Mouse (Mus musculus) forebrain, embryonic 12.5 days (tissue): ENCODE data around the gene D430041D05Rik. TPM values are rescaled to one million over a fixed set of nuclear protein-coding genes. Genes with fewer than 3 reads are reported as not detected.

Experiments
- ATAC-seq: fragments of 200-750 bp; cut with Nextera tagmentation; 2 replicates; pipeline ENCODE4 v1.8.0; 2017; ENCODE audit warnings: moderate TSS enrichment; ENCODE audit not compliant: low FRiP score
- H3K27ac ChIP-seq: fragments of 300-500 bp; sonication (generic); 2 replicates; pipeline ENCODE4 v1.5.1; 2016; ENCODE audit warnings: mild to moderate bottlenecking
- H3K27me3 ChIP-seq: fragments of 300-500 bp; sonication (generic); 2 replicates; pipeline ENCODE4 v1.6.1; 2016; ENCODE audit warnings: mild to moderate bottlenecking
- H3K36me3 ChIP-seq: fragments of 300-500 bp; sonication (generic); replicated peaks from 2 replicates; pipeline ENCODE4 v1.6.1; 2016; ENCODE audit warnings: mild to moderate bottlenecking
- H3K4me1 ChIP-seq: fragments of 300-500 bp; sonication (generic); 2 replicates; pipeline ENCODE4 v1.6.1; 2016
- H3K4me2 ChIP-seq: fragments of 300-500 bp; sonication (generic); 2 replicates; pipeline ENCODE4 v1.6.1; 2016; ENCODE audit warnings: mild to moderate bottlenecking, moderate library complexity
- H3K4me3 ChIP-seq: fragments of 300-500 bp; sonication (generic); replicated peaks from 2 replicates; pipeline ENCODE4 v1.5.1; 2016; ENCODE audit warnings: mild to moderate bottlenecking
- H3K9ac ChIP-seq: fragments of 300-500 bp; sonication (generic); 2 replicates; pipeline ENCODE4 v1.6.1; 2016; ENCODE audit warnings: mild to moderate bottlenecking
- H3K9me3 ChIP-seq: fragments of 300-500 bp; sonication (generic); 2 replicates; pipeline ENCODE4 v1.6.1; 2016
- WGBS: fragments of 180-500 bp; shearing (Covaris S2); methylation state at CpG from one replicate; pipeline ENCODE4 v1.1.7; 2016; 5-methylcytosine and 5-hydroxymethylcytosine counted together
- polyA plus RNA-seq: library from polyadenylated mRNA; unstranded; fragments of >200 nt; fragmentation: Nextera tagmentation; extraction: Ambion mirVana; gene quantifications from 2 replicates; pipeline ENCODE4 v1.2.1, GENCODE M21; 2016

The D430041D05Rik gene
- polyA plus RNA-seq, 1 experiment from 2014 or later: 4.5 TPM

DNA sequence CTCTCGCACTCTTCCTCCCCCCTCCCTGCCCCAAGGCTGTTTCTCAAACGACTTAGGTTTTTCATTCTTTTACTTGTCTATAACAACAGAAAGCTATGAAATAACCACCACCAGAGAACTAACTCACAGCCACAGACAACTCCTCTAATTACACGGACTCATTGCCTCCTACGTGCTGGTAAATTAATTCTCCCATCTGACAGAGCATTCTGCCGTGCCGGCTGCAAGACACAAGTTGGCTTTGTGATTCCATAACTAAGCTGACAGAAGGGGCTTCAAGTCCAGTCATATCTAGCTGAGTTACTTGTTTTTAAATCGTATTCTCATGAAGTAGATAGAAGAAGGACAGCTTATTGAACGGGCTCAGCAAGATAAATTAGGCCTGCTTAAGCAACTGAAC, 205.2 kb downstream of the D430041D05Rik start:
- ATAC-seq: no peak
- Histone ChIP-seq H3K4me2 (no peak overlapping the region), H3K4me1 (peaks cover 15% of the 10 kb centered on the region), H3K36me3 (no peaks in the 10 kb centered on the region), H3K9ac (no peak overlapping the region), H3K27ac (no peak overlapping the region), H3K27me3 (no peaks in the 10 kb centered on the region), H3K9me3 (no peaks in the 10 kb centered on the region), H3K4me3 (no peak overlapping the region)
- WGBS: 53% methylated on average over 8 of the region's 8 CpGs

DNA sequence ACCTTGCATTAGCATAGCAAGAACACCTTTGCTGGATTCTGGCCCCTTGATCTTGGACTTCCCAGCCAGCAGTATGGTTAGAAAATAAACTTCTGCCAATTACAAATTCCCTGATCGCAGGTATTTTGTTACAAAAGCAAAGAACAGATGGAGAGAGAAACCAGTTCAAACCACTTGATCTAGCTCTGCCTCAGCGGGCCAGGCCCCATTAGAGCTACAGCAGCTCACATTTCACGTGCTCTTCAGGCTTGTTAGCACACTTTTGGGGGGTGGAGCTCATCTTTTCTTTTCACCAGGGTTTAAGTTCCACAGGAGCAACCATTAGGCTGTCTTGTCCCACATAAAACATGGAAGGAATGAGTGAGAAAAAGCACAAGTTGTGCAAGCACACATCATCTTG, 210.6 kb downstream of the D430041D05Rik start:
- H3K9me3 ChIP-seq: no peaks in the 10 kb centered on the region
- no peaks in the 10 kb centered on the region for H3K27me3 ChIP-seq
- no peak overlapping the region for H3K9ac ChIP-seq
- no peaks in the 10 kb centered on the region for H3K4me1 ChIP-seq
- ATAC-seq: no peak
- H3K4me2 ChIP-seq: no peak overlapping the region
- no peak overlapping the region for H3K27ac ChIP-seq
- 64% methylated on average over 3 of the region's 3 CpGs for WGBS
- no peak overlapping the region for H3K4me3 ChIP-seq
- no peaks in the 10 kb centered on the region for H3K36me3 ChIP-seq

- no peak overlapping the region for H3K4me3 ChIP-seq
- H3K27me3 ChIP-seq: no peaks in the 10 kb centered on the region
- H3K4me1 ChIP-seq: no peaks in the 10 kb centered on the region
- no peaks in the 10 kb centered on the region for H3K9me3 ChIP-seq
- H3K27ac ChIP-seq: no peak overlapping the region
- H3K4me2 ChIP-seq: no peak overlapping the region
- H3K36me3 ChIP-seq: no peaks in the 10 kb centered on the region
- ATAC-seq: no peak
- no peak overlapping the region for H3K9ac ChIP-seq
- 87% methylated on average over 6 of the region's 6 CpGs for WGBS
Measured at GRCm38 (mm10) chr2:104198186-104198585, 212.6 kb downstream of the D430041D05Rik start.

DNA sequence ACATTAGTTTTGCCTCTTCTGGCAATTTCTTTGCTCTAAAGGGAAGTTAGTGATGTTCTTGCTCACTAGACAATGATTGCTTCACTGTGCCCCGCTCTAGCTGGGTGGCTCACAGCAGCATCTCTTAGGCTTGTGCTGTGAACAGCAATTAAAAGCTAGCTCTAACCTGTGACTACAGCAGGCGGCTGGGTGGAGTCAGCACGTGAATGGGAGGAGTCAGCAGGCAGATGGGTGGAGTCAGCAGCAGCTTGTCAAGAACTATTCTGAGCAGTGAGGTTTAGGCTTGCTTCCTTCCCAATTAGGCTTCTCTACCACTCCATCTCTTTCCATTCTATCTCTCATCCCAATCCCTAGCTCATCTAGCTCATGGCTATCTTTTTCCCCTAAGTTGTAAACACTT, 213.5 kb downstream of the D430041D05Rik start:
- Histone ChIP-seq H3K9ac (no peak overlapping the region), H3K27ac (no peak overlapping the region), H3K4me3 (no peak overlapping the region), H3K9me3 (no peaks in the 10 kb centered on the region), H3K36me3 (no peaks in the 10 kb centered on the region), H3K4me1 (no peaks in the 10 kb centered on the region), H3K4me2 (no peak overlapping the region), H3K27me3 (no peaks in the 10 kb centered on the region)
- no peak for ATAC-seq
- 32% methylated on average over 3 of the region's 3 CpGs for WGBS

DNA sequence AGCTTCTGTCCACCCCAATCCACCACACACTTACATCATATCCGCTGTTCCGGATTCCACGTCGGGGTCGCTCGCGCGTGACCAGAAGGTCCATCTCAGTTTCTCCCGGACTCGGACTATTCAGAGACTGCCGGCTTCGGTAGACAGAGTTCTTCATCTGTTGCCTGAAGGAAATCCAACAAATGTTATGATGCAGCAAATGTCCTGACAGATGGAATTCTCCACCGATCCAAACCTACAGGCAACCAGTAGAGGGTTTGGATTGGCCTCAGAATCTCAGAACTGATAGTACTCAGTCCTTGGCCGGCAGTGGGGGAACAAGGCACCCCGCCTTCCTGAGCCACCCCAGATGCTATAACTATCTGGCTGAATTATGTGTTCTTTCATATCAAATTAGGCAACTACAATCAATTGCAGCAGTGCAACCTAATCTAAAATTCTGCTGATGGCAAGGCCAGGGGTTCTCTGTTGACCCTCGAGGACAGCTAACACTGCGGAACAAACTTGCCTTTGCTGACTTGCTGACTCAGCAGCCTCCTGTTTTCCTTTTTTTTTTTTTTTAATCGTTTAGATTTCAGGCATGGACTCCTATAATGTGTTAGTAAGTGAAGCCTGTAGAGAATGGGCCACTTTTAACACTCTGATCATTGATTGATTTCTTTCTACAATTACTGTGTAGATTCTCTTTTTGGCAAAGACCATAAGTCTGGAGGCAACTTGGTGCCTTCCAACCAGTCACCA, 218.2 kb downstream of the D430041D05Rik start:
- Histone ChIP-seq H3K9me3 (no peaks in the 10 kb centered on the region), H3K27me3 (no peaks in the 10 kb centered on the region), H3K4me2 (no peak overlapping the region), H3K36me3 (no peaks in the 10 kb centered on the region), H3K9ac (no peak overlapping the region), H3K4me3 (no peak overlapping the region), H3K4me1 (no peaks in the 10 kb centered on the region), H3K27ac (no peak overlapping the region)
- ATAC-seq: no peak
- WGBS: 94% methylated on average over 18 of the region's 18 CpGs

DNA sequence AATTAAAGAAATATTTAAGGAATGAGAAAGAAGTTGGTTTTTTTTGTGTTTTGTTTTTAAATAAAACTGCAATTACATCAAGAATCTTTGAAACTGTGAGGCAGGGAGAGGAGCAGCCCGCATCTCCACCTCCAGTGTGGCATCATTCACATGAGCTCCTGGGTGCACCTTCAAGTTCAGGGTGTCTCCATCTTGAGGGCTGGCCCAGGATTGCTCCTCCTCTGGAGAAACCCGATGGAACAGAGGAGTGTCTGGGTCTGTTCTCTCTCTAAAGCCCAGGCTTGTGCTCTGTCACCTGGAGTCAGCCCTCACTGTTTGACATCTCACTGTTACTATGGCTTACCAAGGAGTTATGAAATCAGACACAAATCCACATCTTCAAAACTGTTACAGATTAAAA, 219.1 kb downstream of the D430041D05Rik start:
- no peaks in the 10 kb centered on the region for H3K9me3 ChIP-seq
- H3K9ac ChIP-seq: no peak overlapping the region
- no peak overlapping the region for H3K27ac ChIP-seq
- whole genome bisulfite sequencing: 64% methylated on average over 2 of the region's 2 CpGs
- H3K4me2 ChIP-seq: no peak overlapping the region
- H3K36me3 ChIP-seq: no peaks in the 10 kb centered on the region
- no peak for ATAC-seq
- no peak overlapping the region for H3K4me3 ChIP-seq
- no peaks in the 10 kb centered on the region for H3K4me1 ChIP-seq
- H3K27me3 ChIP-seq: no peaks in the 10 kb centered on the region

DNA sequence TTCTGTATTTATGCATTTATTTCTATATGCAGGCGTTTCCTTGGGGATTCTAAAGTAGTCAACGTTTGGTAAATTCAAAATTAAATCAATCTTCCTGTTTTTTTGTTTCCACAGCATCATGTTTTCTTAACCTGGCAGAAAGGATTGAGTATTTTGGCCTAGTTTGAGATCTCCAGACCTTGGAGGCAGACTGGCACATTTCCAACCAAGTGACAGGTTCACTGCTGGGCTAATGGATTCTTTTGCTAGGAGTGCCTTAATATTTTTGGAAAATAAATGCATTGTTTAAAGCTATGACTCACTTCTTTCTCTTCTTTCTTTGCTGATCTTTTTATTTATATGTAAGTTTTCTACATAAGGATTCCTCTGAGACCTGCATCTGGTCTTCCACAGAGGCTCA, 222.0 kb downstream of the D430041D05Rik start:
- Histone ChIP-seq H3K4me3 (no peak overlapping the region), H3K4me2 (no peak overlapping the region), H3K27ac (no peak overlapping the region), H3K9me3 (no peaks in the 10 kb centered on the region), H3K36me3 (no peaks in the 10 kb centered on the region), H3K27me3 (no peaks in the 10 kb centered on the region), H3K4me1 (no peaks in the 10 kb centered on the region), H3K9ac (no peak overlapping the region)
- no peak for ATAC-seq
- WGBS: 72% methylated on average over 2 of the region's 2 CpGs

DNA sequence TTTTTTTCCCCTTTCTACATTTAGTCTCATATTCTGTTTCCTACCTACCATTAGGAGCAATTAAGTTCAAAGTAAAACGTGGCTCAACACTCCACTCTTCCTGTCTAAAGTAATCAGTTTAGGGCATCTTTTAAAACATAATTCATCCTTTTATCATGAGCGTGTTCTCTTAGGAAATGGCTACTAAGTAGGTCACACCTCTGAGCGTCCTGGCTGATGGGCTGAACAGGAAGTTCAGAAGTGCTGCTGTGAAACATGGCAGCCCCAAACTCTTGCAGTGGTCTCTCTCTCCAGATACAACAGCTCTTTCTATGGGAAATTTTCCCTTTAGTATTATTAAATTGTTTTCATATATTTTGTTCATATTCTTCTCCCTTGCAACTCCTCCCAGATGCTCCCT, 223.7 kb downstream of the D430041D05Rik start:
- no peak overlapping the region for H3K9ac ChIP-seq
- no peaks in the 10 kb centered on the region for H3K27me3 ChIP-seq
- no peak for ATAC-seq
- H3K9me3 ChIP-seq: no peaks in the 10 kb centered on the region
- no peak overlapping the region for H3K4me2 ChIP-seq
- no peak overlapping the region for H3K4me3 ChIP-seq
- no peak overlapping the region for H3K27ac ChIP-seq
- no peaks in the 10 kb centered on the region for H3K4me1 ChIP-seq
- 77% methylated on average over 3 of the region's 3 CpGs for WGBS
- H3K36me3 ChIP-seq: no peaks in the 10 kb centered on the region

- Histone ChIP-seq H3K9ac (no peak overlapping the region), H3K27ac (no peak overlapping the region), H3K4me1 (no peaks in the 10 kb centered on the region), H3K27me3 (no peaks in the 10 kb centered on the region), H3K9me3 (no peaks in the 10 kb centered on the region), H3K4me2 (no peak overlapping the region), H3K36me3 (no peaks in the 10 kb centered on the region), H3K4me3 (no peak overlapping the region)
- no peak for ATAC-seq
- 90% methylated on average over 5 of the region's 5 CpGs for WGBS
Measured at GRCm38 (mm10) chr2:104185616-104186015, 225.2 kb downstream of the D430041D05Rik start.

GRCm38 (mm10) chr2:104184296-104184695, 226.5 kb downstream of the D430041D05Rik start:
- no peak for ATAC-seq
- no peak overlapping the region for H3K9ac ChIP-seq
- no peaks in the 10 kb centered on the region for H3K27me3 ChIP-seq
- 85% methylated on average over 4 of the region's 4 CpGs for WGBS
- H3K9me3 ChIP-seq: no peaks in the 10 kb centered on the region
- H3K4me3 ChIP-seq: no peak overlapping the region
- H3K4me2 ChIP-seq: no peak overlapping the region
- no peak overlapping the region for H3K27ac ChIP-seq
- no peaks in the 10 kb centered on the region for H3K4me1 ChIP-seq
- H3K36me3 ChIP-seq: no peaks in the 10 kb centered on the region

GRCm38 (mm10) chr2:104183246-104183845, 227.5 kb downstream of the D430041D05Rik start:
- WGBS: 77% methylated on average over 5 of the region's 5 CpGs
- H3K9ac ChIP-seq: no peak overlapping the region
- H3K27me3 ChIP-seq: no peaks in the 10 kb centered on the region
- H3K4me3 ChIP-seq: no peak overlapping the region
- H3K9me3 ChIP-seq: no peaks in the 10 kb centered on the region
- no peak for ATAC-seq
- no peak overlapping the region for H3K27ac ChIP-seq
- H3K36me3 ChIP-seq: no peaks in the 10 kb centered on the region
- H3K4me1 ChIP-seq: no peaks in the 10 kb centered on the region
- H3K4me2 ChIP-seq: no peak overlapping the region

DNA sequence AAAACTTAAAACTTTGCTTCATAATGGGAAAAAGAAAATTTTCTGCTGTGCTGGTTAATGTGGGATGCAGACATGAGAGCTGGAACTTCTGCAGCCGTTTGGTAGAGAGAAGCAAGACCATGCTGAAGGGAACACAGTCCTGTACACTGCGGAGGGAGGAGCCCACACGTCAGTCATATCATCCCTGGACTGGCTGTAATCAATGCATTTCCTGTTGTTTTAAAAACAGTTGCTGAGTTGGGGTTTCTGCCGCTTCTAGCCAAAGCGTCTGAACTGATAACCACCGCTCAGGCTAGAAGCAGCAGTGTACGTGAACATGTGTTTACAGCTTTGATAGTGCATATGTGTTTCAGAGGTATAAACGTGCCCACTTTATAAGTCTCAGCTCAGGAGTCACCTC, 231.2 kb downstream of the D430041D05Rik start:
- H3K4me2 ChIP-seq: no peak overlapping the region
- no peak overlapping the region for H3K27ac ChIP-seq
- H3K9me3 ChIP-seq: no peaks in the 10 kb centered on the region
- no peaks in the 10 kb centered on the region for H3K36me3 ChIP-seq
- ATAC-seq: no peak
- peaks cover 12% of the 10 kb centered on the region for H3K4me1 ChIP-seq
- WGBS: 94% methylated on average over 8 of the region's 8 CpGs
- no peak overlapping the region for H3K4me3 ChIP-seq
- no peak overlapping the region for H3K9ac ChIP-seq
- no peaks in the 10 kb centered on the region for H3K27me3 ChIP-seq

DNA sequence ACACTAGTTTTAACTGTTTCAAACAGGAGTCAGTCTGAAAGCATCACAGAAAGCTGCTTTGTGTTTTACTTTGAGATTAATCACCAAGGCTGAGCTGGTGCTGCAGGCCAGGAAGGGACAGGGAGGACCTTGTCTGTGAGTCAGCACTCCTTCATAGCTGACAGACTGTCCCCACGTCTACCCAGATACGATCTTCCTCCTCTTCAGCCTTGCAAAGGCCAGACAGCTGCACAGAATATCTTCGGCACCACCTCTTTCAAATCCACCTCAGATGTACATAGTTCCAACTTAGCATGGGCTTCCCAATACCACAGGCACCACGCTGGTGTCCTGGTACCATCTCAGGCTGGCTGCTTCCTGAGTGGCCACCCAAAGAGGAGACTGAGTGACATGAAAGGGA, 232.6 kb downstream of the D430041D05Rik start:
- no peak overlapping the region for H3K9ac ChIP-seq
- ATAC-seq: no peak
- no peak overlapping the region for H3K4me3 ChIP-seq
- H3K36me3 ChIP-seq: no peaks in the 10 kb centered on the region
- no peaks in the 10 kb centered on the region for H3K27me3 ChIP-seq
- H3K27ac ChIP-seq: no peak overlapping the region
- 91% methylated on average over 4 of the region's 4 CpGs for WGBS
- H3K4me1 ChIP-seq: peaks cover 12% of the 10 kb centered on the region
- no peak overlapping the region for H3K4me2 ChIP-seq
- no peaks in the 10 kb centered on the region for H3K9me3 ChIP-seq
